Mouse (Mus musculus) bone marrow macrophage, adult 2 months (primary cell): ENCODE data around the gene Rnf123.

ENCODE experiments used
- CTCF ChIP-seq: IDR thresholded peaks from 2 replicates; pipeline ENCODE4 v1.5.1; 2012; ENCODE audit warnings: low read depth, mild to moderate bottlenecking, low read length, moderate library complexity
- POLR2A ChIP-seq: IDR thresholded peaks from 2 replicates; pipeline ENCODE4 v1.6.1; 2012; ENCODE audit warnings: mild to moderate bottlenecking, low read depth, low read length, borderline replicate concordance

- TF ChIP-seq CTCF (no peak), POLR2A (no peak)
Measured at GRCm38 (mm10) chr9:108058291-108058690, 24.9 kb downstream of the Rnf123 start.
